Mouse (Mus musculus) midbrain, embryonic 12.5 days (tissue): ENCODE results near the gene Hs6st3. TPM values are rescaled to one million over a fixed set of nuclear protein-coding genes. Genes with fewer than 3 reads are reported as not detected.

Experiments
- ATAC-seq: fragments of 200-750 bp; cut with Nextera tagmentation; 2 replicates; pipeline ENCODE4 v1.8.0; 2017; ENCODE audit warnings: low read depth, moderate TSS enrichment, moderate library complexity; ENCODE audit not compliant: low FRiP score
- H3K27ac ChIP-seq: fragments of 300-500 bp; sonication (generic); replicated peaks from 2 replicates; pipeline ENCODE4 v1.5.1; 2016; ENCODE audit warnings: mild to moderate bottlenecking
- H3K27me3 ChIP-seq: fragments of 300-500 bp; sonication (generic); 2 replicates; pipeline ENCODE4 v1.6.1; 2016; ENCODE audit warnings: mild to moderate bottlenecking
- H3K36me3 ChIP-seq: fragments of 300-500 bp; sonication (generic); 2 replicates; pipeline ENCODE4 v1.6.1; 2016
- H3K4me1 ChIP-seq: fragments of 300-500 bp; sonication (generic); 2 replicates; pipeline ENCODE4 v1.6.1; 2016
- H3K4me2 ChIP-seq: fragments of 300-500 bp; sonication (generic); replicated peaks from 2 replicates; pipeline ENCODE4 v1.6.1; 2016; ENCODE audit warnings: mild to moderate bottlenecking, moderate library complexity
- H3K4me3 ChIP-seq: fragments of 300-500 bp; sonication (generic); 2 replicates; pipeline ENCODE4 v1.5.1; 2016; ENCODE audit warnings: mild to moderate bottlenecking
- H3K9ac ChIP-seq: fragments of 300-500 bp; sonication (generic); replicated peaks from 2 replicates; pipeline ENCODE4 v1.6.1; 2016; ENCODE audit warnings: mild to moderate bottlenecking, moderate library complexity
- H3K9me3 ChIP-seq: fragments of 300-500 bp; sonication (generic); 2 replicates; pipeline ENCODE4 v1.6.1; 2016; ENCODE audit warnings: mild to moderate bottlenecking
- WGBS: fragments of 180-500 bp; shearing (Covaris S2); methylation state at CpG from one replicate; pipeline ENCODE4 v1.1.7; 2016; 5-methylcytosine and 5-hydroxymethylcytosine counted together
- polyA plus RNA-seq: library from polyadenylated mRNA; unstranded; fragments of >200 nt; fragmentation: Nextera tagmentation; extraction: Ambion mirVana; gene quantifications from 2 replicates; pipeline ENCODE4 v1.2.1, GENCODE M21; 2016

Gene Hs6st3
- polyA plus RNA-seq, 1 experiment from 2014 or later: 0.88 TPM

GRCm38 (mm10) chr14:119464883-119465282, 326.7 kb downstream of the Hs6st3 start:
- 100% methylated on average over 1 of the region's 1 CpGs for WGBS
- Histone ChIP-seq H3K9me3 (no peaks in the 10 kb centered on the region), H3K36me3 (no peaks in the 10 kb centered on the region), H3K27me3 (no peaks in the 10 kb centered on the region), H3K27ac (no peak overlapping the region), H3K4me2 (no peak overlapping the region), H3K9ac (no peak overlapping the region), H3K4me1 (no peaks in the 10 kb centered on the region), H3K4me3 (no peak overlapping the region)
- no peak for ATAC-seq

- Histone ChIP-seq H3K27me3 (no peaks in the 10 kb centered on the region), H3K36me3 (no peaks in the 10 kb centered on the region), H3K9me3 (no peaks in the 10 kb centered on the region), H3K4me2 (no peak overlapping the region), H3K4me1 (no peaks in the 10 kb centered on the region), H3K27ac (no peak overlapping the region), H3K9ac (no peak overlapping the region), H3K4me3 (no peak overlapping the region)
- 73% methylated on average over 5 of the region's 5 CpGs for WGBS
- ATAC-seq: no peak
Observed at GRCm38 (mm10) chr14:119466899-119467588, 328.9 kb downstream of the Hs6st3 start.

GRCm38 (mm10) chr14:119476582-119476981, 338.4 kb downstream of the Hs6st3 start:
- 94% methylated on average over 9 of the region's 9 CpGs for WGBS

DNA sequence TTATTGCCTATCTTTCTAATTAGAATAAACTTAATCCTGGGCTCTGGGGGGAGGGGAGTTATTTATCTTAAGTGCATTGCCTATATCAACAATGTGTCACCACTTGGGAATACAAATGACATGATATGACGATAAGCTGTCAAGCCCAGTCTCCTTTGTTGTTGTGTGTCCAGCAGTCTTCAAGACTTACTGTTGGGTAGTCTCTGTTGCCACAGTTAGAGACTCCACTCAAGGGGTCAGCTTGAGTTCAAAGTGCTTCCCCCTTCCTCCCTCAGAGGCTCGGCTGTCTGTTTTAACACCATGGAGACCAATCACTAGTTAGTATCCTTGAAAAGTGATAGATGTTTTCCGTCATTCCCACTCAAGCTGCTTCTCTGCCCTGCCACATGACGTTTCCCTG, 339.7 kb downstream of the Hs6st3 start:
- Histone ChIP-seq H3K4me2 (no peak overlapping the region), H3K9ac (no peak overlapping the region), H3K27ac (no peak overlapping the region), H3K9me3 (no peaks in the 10 kb centered on the region), H3K27me3 (no peaks in the 10 kb centered on the region), H3K36me3 (no peaks in the 10 kb centered on the region), H3K4me3 (no peak overlapping the region), H3K4me1 (no peaks in the 10 kb centered on the region)
- 82% methylated on average over 4 of the region's 4 CpGs for WGBS
- no peak for ATAC-seq

More at GRCm38 (mm10) chr14:119476582-119476981, 338.4 kb downstream of the Hs6st3 start:
- Histone ChIP-seq H3K9me3 (no peaks in the 10 kb centered on the region), H3K4me2 (no peak overlapping the region), H3K27me3 (no peaks in the 10 kb centered on the region), H3K9ac (no peak overlapping the region), H3K4me1 (no peaks in the 10 kb centered on the region), H3K36me3 (no peaks in the 10 kb centered on the region), H3K4me3 (no peak overlapping the region), H3K27ac (no peak overlapping the region)
- no peak for ATAC-seq

- no peaks in the 10 kb centered on the region for H3K36me3 ChIP-seq
- WGBS: 82% methylated on average over 5 of the region's 5 CpGs
- no peaks in the 10 kb centered on the region for H3K27me3 ChIP-seq
- H3K9ac ChIP-seq: no peak overlapping the region
- H3K27ac ChIP-seq: no peak overlapping the region
- H3K9me3 ChIP-seq: no peaks in the 10 kb centered on the region
- no peak for ATAC-seq
- no peak overlapping the region for H3K4me2 ChIP-seq
- H3K4me1 ChIP-seq: no peaks in the 10 kb centered on the region
- H3K4me3 ChIP-seq: no peak overlapping the region
Observed at GRCm38 (mm10) chr14:119488978-119489703, 351.0 kb downstream of the Hs6st3 start.

DNA sequence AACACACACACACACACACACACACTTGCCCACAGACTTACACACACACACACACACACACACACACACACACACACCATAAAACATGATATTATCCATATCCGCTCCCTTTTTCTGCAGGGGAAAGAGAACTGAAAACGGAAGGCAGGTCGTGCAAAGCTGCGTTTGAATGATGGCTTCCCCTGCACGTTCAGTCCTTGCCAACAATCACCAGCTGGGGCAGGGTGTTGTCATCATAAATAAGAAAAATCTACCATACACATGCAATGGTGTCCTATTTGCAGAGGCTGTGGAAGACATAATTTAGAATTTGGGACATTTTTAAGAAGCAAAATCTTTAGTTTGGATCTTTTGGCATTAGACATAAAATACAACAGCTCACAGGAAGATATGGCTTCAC, 382.5 kb downstream of the Hs6st3 start:
- Histone ChIP-seq H3K36me3 (no peaks in the 10 kb centered on the region), H3K9ac (no peak overlapping the region), H3K27me3 (peaks cover 3% of the 10 kb centered on the region; the same call in 1 of the 2 replicates), H3K4me3 (no peak overlapping the region), H3K4me1 (no peaks in the 10 kb centered on the region), H3K9me3 (no peaks in the 10 kb centered on the region), H3K27ac (no peak overlapping the region), H3K4me2 (no peak overlapping the region)
- ATAC-seq: no peak
- WGBS: 91% methylated on average over 5 of the region's 5 CpGs

DNA sequence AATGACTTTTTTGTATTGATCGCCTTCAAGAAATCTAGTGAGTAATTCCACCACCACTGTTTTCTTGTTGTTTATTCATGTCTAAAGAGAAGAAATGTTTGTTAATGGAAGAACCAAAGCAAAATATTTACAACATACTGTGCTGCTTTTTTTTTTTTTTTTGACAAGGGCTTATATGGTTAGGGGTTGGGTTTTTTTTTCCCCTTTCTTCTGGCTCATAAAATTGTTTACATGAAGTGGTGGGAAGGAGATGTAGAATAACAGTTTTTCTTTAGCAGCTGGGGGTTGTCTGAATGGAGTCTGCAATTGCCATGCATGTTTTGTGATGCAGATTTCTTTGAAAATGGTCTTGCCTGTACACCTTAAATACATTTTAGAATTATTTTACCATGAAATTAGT, 382.9 kb downstream of the Hs6st3 start:
- Histone ChIP-seq H3K27ac (no peak overlapping the region), H3K4me1 (no peaks in the 10 kb centered on the region), H3K27me3 (peaks cover 3% of the 10 kb centered on the region; the same call in 1 of the 2 replicates), H3K9me3 (no peaks in the 10 kb centered on the region), H3K4me3 (no peak overlapping the region), H3K4me2 (no peak overlapping the region), H3K9ac (no peak overlapping the region), H3K36me3 (no peaks in the 10 kb centered on the region)
- 98% methylated on average over 1 of the region's 1 CpGs for WGBS
- ATAC-seq: no peak

- 78% methylated on average over 13 of the region's 13 CpGs for WGBS
- Histone ChIP-seq H3K9me3 (no peaks in the 10 kb centered on the region), H3K9ac (no peak overlapping the region), H3K36me3 (no peaks in the 10 kb centered on the region), H3K4me1 (no peaks in the 10 kb centered on the region), H3K4me3 (no peak overlapping the region), H3K27me3 (no peaks in the 10 kb centered on the region), H3K27ac (0 out of 2 replicates have a peak overlapping the region, but pooled peaks have one; percentile 0), H3K4me2 (no peak overlapping the region)
- peak; percentile 65; the same call in 1 of the 2 replicates for ATAC-seq
Observed at GRCm38 (mm10) chr14:119532889-119533546, 394.9 kb downstream of the Hs6st3 start.

DNA sequence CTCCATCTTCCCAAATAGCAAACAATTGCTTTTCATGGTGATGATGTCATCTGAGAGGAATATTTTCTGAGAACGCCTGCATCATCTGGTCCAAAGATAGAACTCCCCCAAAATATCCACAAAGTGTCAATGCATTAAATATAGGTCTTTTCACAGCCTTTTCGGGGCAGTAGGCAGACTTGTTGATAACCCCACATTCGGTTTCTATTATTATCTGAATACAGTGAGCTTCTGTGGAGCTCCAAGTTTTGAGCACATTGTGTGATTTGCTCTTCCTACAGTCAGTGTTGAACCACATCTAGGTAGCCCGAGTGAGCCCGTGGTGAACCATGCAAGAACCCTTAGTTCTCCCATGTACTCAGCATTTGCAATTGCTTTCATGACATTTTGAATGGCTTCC, 402.4 kb downstream of the Hs6st3 start:
- no peak overlapping the region for H3K27ac ChIP-seq
- H3K4me2 ChIP-seq: no peak overlapping the region
- ATAC-seq: no peak
- H3K4me3 ChIP-seq: no peak overlapping the region
- no peak overlapping the region for H3K9ac ChIP-seq
- no peaks in the 10 kb centered on the region for H3K9me3 ChIP-seq
- H3K4me1 ChIP-seq: no peaks in the 10 kb centered on the region
- no peaks in the 10 kb centered on the region for H3K36me3 ChIP-seq
- H3K27me3 ChIP-seq: no peaks in the 10 kb centered on the region
- WGBS: 82% methylated on average over 5 of the region's 5 CpGs

GRCm38 (mm10) chr14:119544596-119544995, 406.5 kb downstream of the Hs6st3 start:
- WGBS: 79% methylated on average over 3 of the region's 3 CpGs
- H3K27ac ChIP-seq: no peak overlapping the region
- ATAC-seq: no peak
- no peak overlapping the region for H3K9ac ChIP-seq
- H3K36me3 ChIP-seq: no peaks in the 10 kb centered on the region
- H3K9me3 ChIP-seq: no peaks in the 10 kb centered on the region
- no peaks in the 10 kb centered on the region for H3K4me1 ChIP-seq
- H3K27me3 ChIP-seq: no peaks in the 10 kb centered on the region
- H3K4me2 ChIP-seq: no peak overlapping the region
- no peak overlapping the region for H3K4me3 ChIP-seq

DNA sequence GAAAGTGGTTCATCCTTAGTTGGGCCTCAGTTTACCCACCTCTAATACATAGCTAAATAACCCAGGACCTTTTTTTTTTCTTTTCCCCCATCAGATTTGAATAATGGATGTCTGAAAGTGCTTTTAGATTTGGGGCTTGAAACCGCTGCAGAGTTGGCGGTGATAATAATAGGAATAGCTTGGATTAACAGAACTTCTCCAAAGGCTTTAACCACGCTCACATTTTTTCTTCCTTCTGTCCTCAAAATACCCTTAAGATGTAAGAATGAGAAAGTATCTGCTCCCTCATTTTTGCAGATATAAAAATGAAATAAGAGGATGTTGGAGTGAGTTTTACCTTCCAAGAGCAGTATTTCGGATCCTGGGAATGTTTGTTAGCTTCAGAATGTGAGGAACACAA, 420.2 kb downstream of the Hs6st3 start:
- H3K27ac ChIP-seq: no peak overlapping the region
- H3K36me3 ChIP-seq: no peaks in the 10 kb centered on the region
- no peak overlapping the region for H3K9ac ChIP-seq
- no peaks in the 10 kb centered on the region for H3K27me3 ChIP-seq
- no peak overlapping the region for H3K4me2 ChIP-seq
- WGBS: 83% methylated on average over 4 of the region's 4 CpGs
- H3K4me3 ChIP-seq: no peak overlapping the region
- H3K4me1 ChIP-seq: no peaks in the 10 kb centered on the region
- ATAC-seq: no peak
- no peaks in the 10 kb centered on the region for H3K9me3 ChIP-seq

DNA sequence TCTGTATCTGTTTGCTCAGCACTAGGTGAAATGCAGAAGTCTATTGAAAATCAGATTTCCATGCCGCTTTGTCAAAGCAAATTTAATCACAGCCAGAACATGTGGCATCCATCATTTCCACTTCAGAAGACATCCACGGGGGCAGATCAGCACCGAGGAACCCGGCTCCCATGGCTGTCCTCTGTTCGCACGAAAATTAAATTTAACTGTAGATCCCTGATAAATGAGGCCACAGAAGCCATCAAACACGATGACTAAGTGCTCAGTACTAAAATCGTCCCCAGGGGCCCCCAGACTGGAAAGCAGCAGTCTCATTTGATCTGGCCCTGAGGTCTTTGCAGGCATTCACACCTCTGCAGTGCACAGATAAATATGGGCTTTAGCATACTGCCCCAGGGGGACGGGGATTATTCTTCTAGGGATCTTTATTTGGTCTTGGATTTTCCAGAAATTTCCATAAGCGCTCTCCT, 443.9 kb downstream of the Hs6st3 start:
- no peak overlapping the region; the same call in 1 of the 2 replicates for H3K27ac ChIP-seq
- peak; percentile 87 for ATAC-seq
- no peaks in the 10 kb centered on the region for H3K36me3 ChIP-seq
- no peak overlapping the region for H3K4me2 ChIP-seq
- H3K9me3 ChIP-seq: no peaks in the 10 kb centered on the region
- WGBS: 43% methylated on average over 10 of the region's 10 CpGs
- no peak overlapping the region for H3K4me3 ChIP-seq
- no peak overlapping the region for H3K9ac ChIP-seq
- no peaks in the 10 kb centered on the region for H3K27me3 ChIP-seq
- peaks cover 5% of the 10 kb centered on the region; the same call in 1 of the 2 replicates for H3K4me1 ChIP-seq
